Mouse (Mus musculus) liver, postnatal 0 days (tissue): Measurements from ENCODE around the gene Dscaml1. TPM values are rescaled to one million over a fixed set of nuclear protein-coding genes. Genes with fewer than 3 reads are reported as not detected.

Source experiments
- ATAC-seq: fragments of 200-750 bp; cut with Nextera tagmentation; 2 replicates; pipeline ENCODE4 v1.8.0; 2017; ENCODE audit warnings: mild to moderate bottlenecking, moderate library complexity
- DNase-seq: peaks from one replicate; pipeline ENCODE4 v3.0.0-alpha.2; 2016
- H3K27ac ChIP-seq: fragments of 300-500 bp; sonication (generic); 2 replicates; pipeline ENCODE4 v1.5.1; 2014; ENCODE audit warnings: antibody characterized with exemption, moderate library complexity, mild to moderate bottlenecking, low read depth
- H3K27me3 ChIP-seq: fragments of 300-500 bp; sonication (generic); 2 replicates; pipeline ENCODE4 v1.6.1; 2014; ENCODE audit warnings: low read length, control low read depth, mixed read lengths; ENCODE audit not compliant: insufficient read depth
- H3K36me3 ChIP-seq: fragments of 300-500 bp; sonication (generic); replicated peaks from 2 replicates; pipeline ENCODE4 v1.6.1; 2014; ENCODE audit warnings: mild to moderate bottlenecking, control low read depth, low read length, moderate library complexity, mixed read lengths; ENCODE audit not compliant: insufficient read depth
- H3K4me1 ChIP-seq: fragments of 300-500 bp; sonication (generic); 2 replicates; pipeline ENCODE4 v1.6.1; 2014; ENCODE audit warnings: antibody characterized with exemption, mild to moderate bottlenecking, control low read depth; ENCODE audit not compliant: insufficient read depth
- H3K4me2 ChIP-seq: fragments of 300-500 bp; sonication (generic); 2 replicates; pipeline ENCODE4 v1.6.1; 2014; ENCODE audit warnings: low read depth, mild to moderate bottlenecking, low read length, moderate library complexity, mixed read lengths
- H3K4me3 ChIP-seq: fragments of 300-500 bp; sonication (generic); 2 replicates; pipeline ENCODE4 v1.5.1; 2014; ENCODE audit warnings: low read depth, low read length
- H3K9ac ChIP-seq: fragments of 300-500 bp; sonication (generic); replicated peaks from 2 replicates; pipeline ENCODE4 v1.6.1; 2014; ENCODE audit warnings: mild to moderate bottlenecking, moderate library complexity
- H3K9me3 ChIP-seq: fragments of 300-500 bp; sonication (generic); 2 replicates; pipeline ENCODE4 v1.6.1; 2016; ENCODE audit warnings: mild to moderate bottlenecking, control low read depth, low read length, mixed read lengths
- CTCF ChIP-seq: sonication (generic); IDR thresholded peaks from 2 replicates; pipeline ENCODE4 v1.5.1; 2016; ENCODE audit warnings: antibody characterized with exemption, low read depth
- EP300 ChIP-seq: IDR thresholded peaks from 2 replicates; pipeline ENCODE4 v1.6.1; 2016; ENCODE audit warnings: antibody characterized with exemption, low read depth, mild to moderate bottlenecking
- WGBS: fragments of 180-500 bp; shearing (Covaris S2); extraction: QIAGEN DNeasy Blood & Tissue Kit; methylation state at CpG from one replicate; pipeline ENCODE4 v1.1.7; 2014; ENCODE audit not compliant: insufficient replicate concordance; 5-methylcytosine and 5-hydroxymethylcytosine counted together
- polyA plus RNA-seq: library from polyadenylated mRNA; unstranded; fragments of >200 nt; fragmentation: Nextera tagmentation; extraction: Ambion mirVana; gene quantifications from 2 replicates; pipeline ENCODE4 v1.2.1, GENCODE M21; 2015

Gene Dscaml1
- polyA plus RNA-seq, 1 experiment from 2014 or later: not detected

- ATAC-seq (no peak), DNase-seq (no peak)
- no peak overlapping the region for H3K4me3 ChIP-seq
- no peak overlapping the region for H3K9ac ChIP-seq
- H3K36me3 ChIP-seq: no peaks in the 10 kb centered on the region
- no peak overlapping the region for H3K27ac ChIP-seq
- no peaks in the 10 kb centered on the region for H3K9me3 ChIP-seq
- no peaks in the 10 kb centered on the region for H3K27me3 ChIP-seq
- 72% methylated on average over 10 of the region's 10 CpGs for WGBS
- H3K4me2 ChIP-seq: no peak overlapping the region
- no peak for TF ChIP-seq EP300
- TF ChIP-seq CTCF: no peak
- H3K4me1 ChIP-seq: no peaks in the 10 kb centered on the region
These were observed 272.7 kb downstream of the Dscaml1 start for GRCm38 (mm10) chr9:45699171-45699570.

GRCm38 (mm10) chr9:45703236-45703635 lies 276.8 kb downstream of the Dscaml1 start:
- 60% methylated on average over 3 of the region's 3 CpGs for WGBS
- no peaks in the 10 kb centered on the region for H3K9me3 ChIP-seq
- H3K4me1 ChIP-seq: no peaks in the 10 kb centered on the region
- no peaks in the 10 kb centered on the region for H3K36me3 ChIP-seq
- H3K27ac ChIP-seq: no peak overlapping the region
- ATAC-seq: no peak
- H3K27me3 ChIP-seq: no peaks in the 10 kb centered on the region
- H3K4me2 ChIP-seq: no peak overlapping the region
- TF ChIP-seq CTCF: no peak
- no peak for TF ChIP-seq EP300
- DNase-seq: no peak
- H3K4me3 ChIP-seq: no peak overlapping the region
- H3K9ac ChIP-seq: no peak overlapping the region

- no peak for ATAC-seq
- Histone ChIP-seq H3K27me3 (no peaks in the 10 kb centered on the region), H3K9ac (no peak overlapping the region), H3K4me3 (no peak overlapping the region), H3K9me3 (no peaks in the 10 kb centered on the region), H3K4me1 (no peaks in the 10 kb centered on the region), H3K4me2 (no peak overlapping the region), H3K27ac (no peak overlapping the region), H3K36me3 (no peaks in the 10 kb centered on the region)
- WGBS: 41% methylated on average over 3 of the region's 3 CpGs
- DNase-seq: no peak
- TF ChIP-seq CTCF (no peak), EP300 (no peak)
These were observed 278.0 kb downstream of the Dscaml1 start for GRCm38 (mm10) chr9:45704441-45704840.

- ATAC-seq (no peak), DNase-seq (no peak)
- H3K4me3 ChIP-seq: no peak overlapping the region
- no peaks in the 10 kb centered on the region for H3K9me3 ChIP-seq
- H3K4me1 ChIP-seq: no peaks in the 10 kb centered on the region
- WGBS: 66% methylated on average over 10 of the region's 11 CpGs
- H3K27ac ChIP-seq: no peak overlapping the region
- no peaks in the 10 kb centered on the region for H3K27me3 ChIP-seq
- H3K9ac ChIP-seq: no peak overlapping the region
- TF ChIP-seq CTCF (no peak), EP300 (no peak)
- H3K36me3 ChIP-seq: no peaks in the 10 kb centered on the region
- no peak overlapping the region for H3K4me2 ChIP-seq
These were observed 283.9 kb downstream of the Dscaml1 start for GRCm38 (mm10) chr9:45710300-45710699.

- Histone ChIP-seq H3K27me3 (no peaks in the 10 kb centered on the region), H3K27ac (no peak overlapping the region), H3K4me3 (no peak overlapping the region), H3K4me2 (no peak overlapping the region), H3K4me1 (no peaks in the 10 kb centered on the region), H3K36me3 (no peaks in the 10 kb centered on the region), H3K9me3 (no peaks in the 10 kb centered on the region), H3K9ac (no peak overlapping the region)
- TF ChIP-seq EP300 (no peak), CTCF (no peak)
- ATAC-seq (no peak), DNase-seq (no peak)
- 53% methylated on average over 3 of the region's 3 CpGs for WGBS
These were observed 289.0 kb downstream of the Dscaml1 start for GRCm38 (mm10) chr9:45715387-45715786.

GRCm38 (mm10) chr9:45719997-45720396 lies 293.6 kb downstream of the Dscaml1 start:
- 60% methylated on average over 7 of the region's 7 CpGs for WGBS
- H3K27me3 ChIP-seq: no peaks in the 10 kb centered on the region
- ATAC-seq: no peak

GRCm38 (mm10) chr9:45731851-45732250 lies 305.4 kb downstream of the Dscaml1 start:
- H3K4me1 ChIP-seq: no peaks in the 10 kb centered on the region

More at GRCm38 (mm10) chr9:45719997-45720396, 293.6 kb downstream of the Dscaml1 start:
- no peak overlapping the region for H3K4me2 ChIP-seq
- no peak overlapping the region for H3K27ac ChIP-seq
- H3K9me3 ChIP-seq: no peaks in the 10 kb centered on the region
- no peaks in the 10 kb centered on the region for H3K4me1 ChIP-seq
- H3K4me3 ChIP-seq: no peak overlapping the region
- H3K36me3 ChIP-seq: no peaks in the 10 kb centered on the region
- H3K9ac ChIP-seq: no peak overlapping the region
- TF ChIP-seq EP300 (no peak), CTCF (no peak)
- DNase-seq: no peak

More at GRCm38 (mm10) chr9:45731851-45732250, 305.4 kb downstream of the Dscaml1 start:
- Histone ChIP-seq H3K27me3 (no peaks in the 10 kb centered on the region), H3K4me2 (no peak overlapping the region), H3K9ac (no peak overlapping the region), H3K36me3 (no peaks in the 10 kb centered on the region), H3K4me3 (no peak overlapping the region), H3K9me3 (no peaks in the 10 kb centered on the region), H3K27ac (no peak overlapping the region)
- no peak for ATAC-seq
- no peak for DNase-seq
- TF ChIP-seq EP300 (no peak), CTCF (no peak)
- 79% methylated on average over 5 of the region's 5 CpGs for WGBS
